Mouse (Mus musculus) brain, embryonic 14.5 days (tissue): Measurements from ENCODE around the gene Nmt1.

Source experiments
- CTCF ChIP-seq: fragments of 200-500 bp; IDR thresholded peaks from 2 replicates; pipeline ENCODE4 v1.5.1; 2012; ENCODE audit warnings: inconsistent platforms, mild to moderate bottlenecking, moderate library complexity, borderline replicate concordance; ENCODE audit not compliant: insufficient read depth, insufficient read length; ENCODE audit errors: extremely low read depth
- POLR2A ChIP-seq: fragments of 200-500 bp; IDR thresholded peaks from 2 replicates; pipeline ENCODE4 v1.6.1; 2012; ENCODE audit warnings: mild to moderate bottlenecking, inconsistent platforms, borderline replicate concordance; ENCODE audit not compliant: poor library complexity, insufficient read depth, insufficient read length, severe bottlenecking; ENCODE audit errors: extremely low read depth

DNA sequence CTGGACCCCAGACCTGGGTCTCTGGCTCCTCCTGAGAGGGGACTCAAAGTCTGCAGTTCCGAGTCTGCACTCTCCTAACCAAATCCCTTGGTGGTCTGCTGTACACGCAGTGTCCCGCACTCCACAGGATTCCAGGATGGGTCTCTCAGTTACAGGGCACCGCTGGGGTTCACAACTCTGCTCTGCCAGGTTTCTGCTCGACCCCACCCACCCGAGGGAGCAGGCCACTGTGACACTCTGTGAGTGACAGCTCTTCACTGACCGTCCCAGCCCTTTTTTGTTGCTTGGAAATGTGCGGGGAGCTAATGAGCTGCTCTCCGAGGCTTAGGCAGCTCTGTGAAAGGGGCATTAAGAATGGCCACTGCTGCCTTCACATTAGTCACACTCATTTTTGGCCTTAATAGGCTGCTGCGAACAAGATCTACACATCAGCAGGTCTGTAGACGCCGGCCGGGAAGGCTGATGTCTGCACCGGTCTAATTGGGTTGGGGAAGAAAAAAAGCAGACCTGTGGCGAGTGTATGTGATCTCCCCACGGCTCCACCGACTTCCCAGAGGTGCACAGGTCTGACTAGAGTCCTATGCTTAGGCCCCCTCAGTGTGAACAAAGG lies 34.5 kb upstream of the Nmt1 start:
- no peak for TF ChIP-seq POLR2A
- no peak for TF ChIP-seq CTCF
